9 mouse cellular contexts compared by ENCODE assay signal in genomic region chr1:135631515-135631914, GRCm38 (mm10). TPM values are rescaled to one million over a fixed set of nuclear protein-coding genes. Genes with fewer than 3 reads are reported as not detected.
DNase-seq lines count a peak whose midpoint lies in the region; ATAC-seq and TF ChIP-seq lines count a peak whose summit lies in the region.
"Had no signal": no experiment of that assay in that cellular context is flagged by ENCODE, and none has a peak within 500 bp of the region (broad histone marks: within the 10 kb centered on the region; RNA-seq: fewer than 3 reads in every experiment).

No protein-coding gene starts in this region.

- 23% methylated on average over 8 of the region's 8 CpGs for WGBS in heart, embryonic 13.5 days

- H3K36me3 ChIP-seq in heart, embryonic 13.5 days, result peaks cover 12% of the 10 kb centered on the region; the same call in 1 of the 2 replicates

- H3K27ac ChIP-seq in bone marrow macrophage, adult 2 months (ENCODE audit: insufficient read depth, low read depth, low read length), result peak overlapping the region; percentile 94
- H3K27ac ChIP-seq in heart, embryonic 13.5 days (replicated peaks), result peak overlapping the region; percentile 76
- H3K27ac ChIP-seq: liver, embryonic 14.5 days had no signal

- peak; percentile 44; the same call in 1 of the 2 replicates for ATAC-seq in heart, embryonic 13.5 days (ENCODE audit: extremely low read depth, insufficient number of reproducible peaks, low FRiP score, low TSS enrichment)
- ATAC-seq in megakaryocyte-erythroid progenitor cell, adult 5-6 weeks (replicated peaks; ENCODE audit: low FRiP score, low TSS enrichment, poor library complexity, severe bottlenecking), result peak; percentile 48; the same call in 1 of the 2 replicates
- no peak for ATAC-seq in erythroblast, adult 5-6 weeks (replicated peaks; ENCODE audit: low FRiP score, poor library complexity, severe bottlenecking)

- peak overlapping the region; percentile 62 for H3K4me3 ChIP-seq in bone marrow macrophage, adult 2 months (ENCODE audit: insufficient read depth, low read length)
- H3K4me3 ChIP-seq in heart, embryonic 13.5 days, result no peak overlapping the region

- peak overlapping the region; percentile 31; the same call in 1 of the 2 replicates for H3K4me2 ChIP-seq in heart, embryonic 13.5 days

- H3K9me3 ChIP-seq in heart, embryonic 13.5 days, result no peaks in the 10 kb centered on the region

- TF ChIP-seq POLR2A in bone marrow macrophage, adult 2 months (IDR thresholded peaks at IDR 0.05; ENCODE audit: borderline replicate concordance, low read depth, low read length), result no peak

- H3K9ac ChIP-seq in heart, embryonic 13.5 days, result no peak overlapping the region
- H3K9ac ChIP-seq: liver, embryonic 14.5 days had no signal

- peaks cover 82% of the 10 kb centered on the region for H3K4me1 ChIP-seq in bone marrow macrophage, adult 2 months (ENCODE audit: control insufficient read depth, insufficient read depth, low read length)
- H3K4me1 ChIP-seq in heart, embryonic 13.5 days, result peaks cover 40% of the 10 kb centered on the region

- no peak for TF ChIP-seq CTCF in bone marrow macrophage, adult 2 months (IDR thresholded peaks at IDR 0.05; ENCODE audit: low read depth, low read length)

- peak; percentile 45 for DNase-seq in retina, postnatal 1 day
- no peak for DNase-seq in retina, embryonic 14.5 days (ENCODE audit: low spot score)
- DNase-seq in kidney, postnatal 25 days, result peak; percentile 95 to 96
- DNase-seq in testis, postnatal 10 days (ENCODE audit: low spot score), result peak; percentile 76

- no peaks in the 10 kb centered on the region for H3K27me3 ChIP-seq in heart, embryonic 13.5 days (replicated peaks)

RNA-seq across cellular contexts. Expression of gene Nav1, which starts 24.4 kb away (rescaled TPM):
- 80.6 and 81.3 TPM in 2 replicates for polyA plus RNA-seq in bone marrow macrophage, adult 2 months (2012; ENCODE audit: insufficient read depth, insufficient read length, missing spikeins)
- polyA plus RNA-seq in heart, embryonic 13.5 days (2015; fragmentation: Nextera tagmentation; extraction: Ambion mirVana), result 24.6 and 25.6 TPM in 2 replicates
- 0.79 and 3.6 TPM in 2 replicates for total RNA-seq in megakaryocyte-erythroid progenitor cell, adult 5-6 weeks (2014; fragmentation: Nextera tagmentation)
- total RNA-seq in megakaryocyte-erythroid progenitor cell, adult 5-6 weeks (2017), result 0.30 and 0.47 TPM in 2 replicates
- total RNA-seq in erythroblast, adult 5-6 weeks (2015; ENCODE audit: low replicate concordance), result 1.5 and 1.7 TPM in 2 replicates
- 0.77 and 1.4 TPM in 2 replicates for total RNA-seq in erythroblast, adult 5-6 weeks (2017; ENCODE audit: low replicate concordance)
